Mouse (Mus musculus) hindbrain, embryonic 10.5 days (tissue): ENCODE measurements at regions not wholly inside any gene's neighbourhood (a gene's known extent, or its start where the extent isn't known, plus 50 kb on each side); places are given as distances from the start of the nearest gene placed in this dataset.
"Not testable (repeated sequence)": the region's sequence is repeated elsewhere in the genome, so short reads cannot be mapped to it uniquely, and the experiment has no call there.

ENCODE experiments used
- DNase-seq: peaks from one replicate; pipeline ENCODE4 v3.0.0-alpha.2; 2017; ENCODE audit warnings: low spot score
- H3K27ac ChIP-seq: fragments of 300-500 bp; sonication (generic); 2 replicates; pipeline ENCODE4 v1.5.1; 2016; ENCODE audit warnings: mild to moderate bottlenecking, moderate library complexity
- H3K27me3 ChIP-seq: fragments of 300-500 bp; sonication (generic); 2 replicates; pipeline ENCODE4 v1.6.1; 2016; ENCODE audit warnings: mild to moderate bottlenecking; ENCODE audit not compliant: poor library complexity, insufficient read depth, severe bottlenecking
- H3K36me3 ChIP-seq: fragments of 300-500 bp; sonication (generic); 2 replicates; pipeline ENCODE4 v1.6.1; 2016; ENCODE audit warnings: mild to moderate bottlenecking, moderate library complexity
- H3K4me1 ChIP-seq: fragments of 300-500 bp; sonication (generic); replicated peaks from 2 replicates; pipeline ENCODE4 v1.6.1; 2016; ENCODE audit warnings: mild to moderate bottlenecking
- H3K4me3 ChIP-seq: fragments of 300-500 bp; sonication (generic); 2 replicates; pipeline ENCODE4 v1.5.1; 2016; ENCODE audit warnings: mild to moderate bottlenecking, moderate library complexity
- H3K9me3 ChIP-seq: fragments of 300-500 bp; sonication (generic); 2 replicates; pipeline ENCODE4 v1.6.1; 2016; ENCODE audit warnings: mild to moderate bottlenecking, moderate library complexity
- WGBS: fragments of 180-500 bp; shearing (Covaris S2); methylation state at CpG from one replicate; pipeline ENCODE4 v1.1.7; 2016; 5-methylcytosine and 5-hydroxymethylcytosine counted together

GRCm38 (mm10) chr8:57110765-57111402 lies 209.9 kb upstream of the Hand2 start:
- H3K36me3 ChIP-seq = not testable (repeated sequence)

GRCm38 (mm10) chr8:57111403-57111771 lies 209.4 kb upstream of the Hand2 start:
- 69% methylated on average over 2 of the region's 2 CpGs for WGBS
- DNase-seq = no peak
- no peaks in the 10 kb centered on the region for H3K36me3 ChIP-seq

More at GRCm38 (mm10) chr8:57110765-57111402, 209.9 kb upstream of the Hand2 start:
- H3K4me1 ChIP-seq, H3K27ac ChIP-seq, DNase-seq, H3K27me3 ChIP-seq, H3K9me3 ChIP-seq, H3K4me3 ChIP-seq: not testable (repeated sequence)
- 81% methylated on average over 3 of the region's 6 CpGs for WGBS

GRCm38 (mm10) chr8:57113915-57114314 lies 206.9 kb upstream of the Hand2 start:
- H3K4me1 ChIP-seq = no peaks in the 10 kb centered on the region
- H3K9me3 ChIP-seq = peaks cover 4% of the 10 kb centered on the region; the same call in 1 of the 2 replicates
- H3K4me3 ChIP-seq = no peak overlapping the region
- no peaks in the 10 kb centered on the region for H3K27me3 ChIP-seq
- no peaks in the 10 kb centered on the region for H3K36me3 ChIP-seq
- 87% methylated on average over 2 of the region's 2 CpGs for WGBS
- no peak overlapping the region for H3K27ac ChIP-seq
- DNase-seq = no peak

More at GRCm38 (mm10) chr8:57111403-57111771, 209.4 kb upstream of the Hand2 start:
- H3K4me1 ChIP-seq = no peaks in the 10 kb centered on the region
- H3K4me3 ChIP-seq = no peak overlapping the region
- H3K27me3 ChIP-seq = no peaks in the 10 kb centered on the region
- H3K27ac ChIP-seq = no peak overlapping the region
- H3K9me3 ChIP-seq = peaks cover 4% of the 10 kb centered on the region; the same call in 1 of the 2 replicates

GRCm38 (mm10) chr8:57115303-57115702 lies 205.5 kb upstream of the Hand2 start:
- WGBS = 96% methylated on average over 2 of the region's 2 CpGs
- DNase-seq = no peak
- H3K36me3 ChIP-seq = no peaks in the 10 kb centered on the region
- no peak overlapping the region for H3K4me3 ChIP-seq
- H3K4me1 ChIP-seq = no peaks in the 10 kb centered on the region
- no peak overlapping the region for H3K27ac ChIP-seq
- peaks cover 4% of the 10 kb centered on the region; the same call in 1 of the 2 replicates for H3K9me3 ChIP-seq
- H3K27me3 ChIP-seq = no peaks in the 10 kb centered on the region

- Histone ChIP-seq H3K27ac (no peak overlapping the region), H3K27me3 (no peaks in the 10 kb centered on the region), H3K4me1 (no peaks in the 10 kb centered on the region), H3K9me3 (no peaks in the 10 kb centered on the region), H3K36me3 (no peaks in the 10 kb centered on the region), H3K4me3 (no peak overlapping the region)
- WGBS = 37% methylated on average over 2 of the region's 2 CpGs
- DNase-seq = no peak
Measured at GRCm38 (mm10) chr8:57134041-57134440, 186.7 kb upstream of the Hand2 start.

GRCm38 (mm10) chr8:57134726-57135125 lies 186.1 kb upstream of the Hand2 start:
- Histone ChIP-seq H3K9me3 (no peaks in the 10 kb centered on the region), H3K36me3 (no peaks in the 10 kb centered on the region), H3K4me3 (no peak overlapping the region), H3K27me3 (no peaks in the 10 kb centered on the region), H3K27ac (no peak overlapping the region), H3K4me1 (no peaks in the 10 kb centered on the region)
- DNase-seq = no peak
- 84% methylated on average over 5 of the region's 5 CpGs for WGBS

- no peak for DNase-seq
- WGBS = 89% methylated on average over 5 of the region's 5 CpGs
- no peaks in the 10 kb centered on the region for H3K4me1 ChIP-seq
- no peak overlapping the region for H3K4me3 ChIP-seq
- H3K27ac ChIP-seq = no peak overlapping the region
- no peaks in the 10 kb centered on the region for H3K36me3 ChIP-seq
- no peaks in the 10 kb centered on the region for H3K9me3 ChIP-seq
- H3K27me3 ChIP-seq = no peaks in the 10 kb centered on the region
Measured at GRCm38 (mm10) chr8:57148036-57148435, 172.7 kb upstream of the Hand2 start.

GRCm38 (mm10) chr8:57191153-57191552 lies 129.6 kb upstream of the Hand2 start:
- WGBS = 90% methylated on average over 2 of the region's 2 CpGs
- no peaks in the 10 kb centered on the region for H3K27me3 ChIP-seq
- H3K9me3 ChIP-seq = no peaks in the 10 kb centered on the region
- H3K36me3 ChIP-seq = no peaks in the 10 kb centered on the region
- H3K4me1 ChIP-seq = no peaks in the 10 kb centered on the region
- DNase-seq = no peak
- no peak overlapping the region for H3K27ac ChIP-seq
- no peak overlapping the region for H3K4me3 ChIP-seq

GRCm38 (mm10) chr8:57200280-57200679 lies 120.5 kb upstream of the Hand2 start:
- Histone ChIP-seq H3K27ac (no peak overlapping the region), H3K4me3 (no peak overlapping the region), H3K36me3 (no peaks in the 10 kb centered on the region), H3K9me3 (no peaks in the 10 kb centered on the region), H3K4me1 (no peaks in the 10 kb centered on the region), H3K27me3 (no peaks in the 10 kb centered on the region)
- WGBS = 87% methylated on average over 8 of the region's 8 CpGs
- no peak for DNase-seq

GRCm38 (mm10) chr8:57209584-57209983 lies 111.2 kb upstream of the Hand2 start:
- Histone ChIP-seq H3K27me3 (no peaks in the 10 kb centered on the region), H3K27ac (no peak overlapping the region), H3K4me3 (no peak overlapping the region), H3K9me3 (no peaks in the 10 kb centered on the region), H3K4me1 (no peaks in the 10 kb centered on the region), H3K36me3 (no peaks in the 10 kb centered on the region)
- no peak for DNase-seq
- 86% methylated on average over 6 of the region's 6 CpGs for WGBS

- H3K4me3 ChIP-seq = no peak overlapping the region
- no peak overlapping the region for H3K27ac ChIP-seq
- no peaks in the 10 kb centered on the region for H3K4me1 ChIP-seq
- WGBS = 88% methylated on average over 5 of the region's 5 CpGs
- no peaks in the 10 kb centered on the region for H3K27me3 ChIP-seq
- DNase-seq = no peak
- H3K9me3 ChIP-seq = no peaks in the 10 kb centered on the region
- no peaks in the 10 kb centered on the region for H3K36me3 ChIP-seq
Measured at GRCm38 (mm10) chr8:57213066-57213465, 107.7 kb upstream of the Hand2 start.

GRCm38 (mm10) chr8:57213982-57214930 lies 106.5 kb upstream of the Hand2 start:
- DNase-seq = no peak
- Histone ChIP-seq H3K4me3 (no peak overlapping the region), H3K27ac (no peak overlapping the region), H3K27me3 (no peaks in the 10 kb centered on the region), H3K4me1 (no peaks in the 10 kb centered on the region), H3K36me3 (no peaks in the 10 kb centered on the region), H3K9me3 (no peaks in the 10 kb centered on the region)
- 89% methylated on average over 31 of the region's 31 CpGs for WGBS

- H3K9me3 ChIP-seq = no peaks in the 10 kb centered on the region
- no peaks in the 10 kb centered on the region for H3K4me1 ChIP-seq
- no peak for DNase-seq
- H3K27me3 ChIP-seq = no peaks in the 10 kb centered on the region
- H3K36me3 ChIP-seq = no peaks in the 10 kb centered on the region
- H3K4me3 ChIP-seq = no peak overlapping the region
- H3K27ac ChIP-seq = no peak overlapping the region
- 84% methylated on average over 4 of the region's 4 CpGs for WGBS
Measured at GRCm38 (mm10) chr8:57230594-57230993, 90.2 kb upstream of the Hand2 start.
